Mouse (Mus musculus) intestine, embryonic 14.5 days (tissue): ENCODE data around the gene Npr1. TPM values are rescaled to one million over a fixed set of nuclear protein-coding genes. Genes with fewer than 3 reads are reported as not detected.
A peak's percentile ranks its signal among the peaks of the same experiment; 100 is the strongest.

Experiments
- ATAC-seq: fragments of 200-750 bp; cut with Nextera tagmentation; replicated peaks from 2 replicates; pipeline ENCODE4 v1.8.0; 2017; ENCODE audit warnings: low read depth, moderate number of reproducible peaks, moderate TSS enrichment, moderate library complexity; ENCODE audit not compliant: low FRiP score, low TSS enrichment
- DNase-seq: peaks from one replicate; pipeline ENCODE4 v3.0.0-alpha.2; 2018; ENCODE audit warnings: low spot score
- H3K27ac ChIP-seq: fragments of 300-500 bp; sonication (generic); 2 replicates; pipeline ENCODE4 v1.5.1; 2014; ENCODE audit warnings: low read depth, mild to moderate bottlenecking, control low read depth
- H3K27me3 ChIP-seq: fragments of 300-500 bp; sonication (generic); replicated peaks from 2 replicates; pipeline ENCODE4 v1.6.1; 2014; ENCODE audit warnings: low read length, control low read depth; ENCODE audit not compliant: control insufficient read depth, insufficient read depth
- H3K36me3 ChIP-seq: fragments of 300-500 bp; sonication (generic); 2 replicates; pipeline ENCODE4 v1.6.1; 2014; ENCODE audit warnings: low read length, control low read depth; ENCODE audit not compliant: control insufficient read depth, insufficient read depth
- H3K4me1 ChIP-seq: fragments of 300-500 bp; sonication (generic); replicated peaks from 2 replicates; pipeline ENCODE4 v1.6.1; 2014; ENCODE audit warnings: low read length, control low read depth, mixed read lengths; ENCODE audit not compliant: control insufficient read depth, insufficient read depth
- H3K4me2 ChIP-seq: fragments of 300-500 bp; sonication (generic); 2 replicates; pipeline ENCODE4 v1.6.1; 2014; ENCODE audit warnings: low read length
- H3K4me3 ChIP-seq: fragments of 300-500 bp; sonication (generic); 2 replicates; pipeline ENCODE4 v1.5.1; 2014; ENCODE audit warnings: low read depth, low read length, control low read depth, mixed read lengths
- H3K9ac ChIP-seq: fragments of 300-500 bp; sonication (generic); 2 replicates; pipeline ENCODE4 v1.6.1; 2014; ENCODE audit warnings: mild to moderate bottlenecking, low read length
- H3K9me3 ChIP-seq: fragments of 300-500 bp; sonication (generic); 2 replicates; pipeline ENCODE4 v1.6.1; 2016; ENCODE audit warnings: low read length, control low read depth; ENCODE audit not compliant: control insufficient read depth
- WGBS: fragments of 180-500 bp; shearing (Covaris S2); extraction: QIAGEN DNeasy Blood & Tissue Kit; methylation state at CpG from one replicate; pipeline ENCODE4 v1.1.7; 2014; 5-methylcytosine and 5-hydroxymethylcytosine counted together
- polyA plus RNA-seq: library from polyadenylated mRNA; unstranded; fragments of >200 nt; fragmentation: Nextera tagmentation; extraction: Ambion mirVana; gene quantifications from 2 replicates; pipeline ENCODE4 v1.2.1, GENCODE M21; 2014

The Npr1 gene
- polyA plus RNA-seq, 1 experiment from 2014 or later, result 5.3 TPM

DNA sequence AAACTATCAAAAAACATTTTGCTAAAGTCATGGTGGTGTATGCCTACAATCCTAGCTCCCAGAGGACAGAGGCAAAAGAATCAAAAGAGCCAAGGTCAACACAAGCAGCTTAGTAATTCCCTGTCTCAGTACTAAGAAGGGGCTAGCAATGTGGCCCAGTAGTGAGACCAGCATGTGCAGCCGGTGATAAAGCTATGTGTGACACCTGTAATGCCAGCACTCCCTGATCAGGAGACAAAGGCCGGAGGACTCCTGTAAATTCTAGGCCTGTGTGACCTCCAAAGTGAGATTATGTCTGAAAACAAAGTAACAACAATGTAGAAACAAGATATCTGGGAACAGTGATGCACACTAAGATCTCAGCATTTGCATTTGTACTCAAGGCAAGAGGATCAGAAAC, 40.2 kb downstream of the Npr1 start:
- Histone ChIP-seq H3K4me1 (0 out of 2 replicates have a peak, but pooled peaks cover 1% of the 10 kb centered on the region), H3K4me2 (no peak overlapping the region)
- WGBS, result 87% methylated on average over 2 of the region's 2 CpGs

DNA sequence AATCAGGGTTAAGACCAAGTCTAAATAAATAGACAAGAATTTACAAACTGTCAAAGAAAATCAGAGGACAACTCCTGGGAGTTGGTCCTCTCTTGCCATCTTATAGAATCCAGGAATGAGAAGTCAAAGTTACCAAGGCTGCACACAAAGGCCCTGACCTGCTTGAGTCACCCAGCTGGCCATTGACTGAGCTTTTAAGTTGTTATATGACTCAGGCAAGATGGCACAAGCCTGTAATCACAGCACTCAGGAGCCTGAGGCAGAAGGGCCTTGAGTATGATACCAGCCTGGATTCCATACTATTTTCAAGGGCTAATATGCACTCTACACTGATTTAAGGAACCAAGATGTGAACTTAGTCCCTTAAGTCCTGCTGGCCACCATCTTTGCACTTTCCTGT, 42.1 kb downstream of the Npr1 start:
- no peaks in the 10 kb centered on the region for H3K4me1 ChIP-seq
- H3K27me3 ChIP-seq, result no peaks in the 10 kb centered on the region
- H3K4me2 ChIP-seq, result no peak overlapping the region
- ATAC-seq, result no peak
- no peaks in the 10 kb centered on the region for H3K9me3 ChIP-seq
- no peak overlapping the region for H3K4me3 ChIP-seq
- H3K27ac ChIP-seq, result no peak overlapping the region
- peaks cover 56% of the 10 kb centered on the region for H3K36me3 ChIP-seq
- no peak for DNase-seq
- no peak overlapping the region for H3K9ac ChIP-seq

More for the DNA sequence above, 40.2 kb downstream of the Npr1 start:
- no peaks in the 10 kb centered on the region for H3K27me3 ChIP-seq
- no peak for DNase-seq
- no peaks in the 10 kb centered on the region for H3K9me3 ChIP-seq
- H3K27ac ChIP-seq, result no peak overlapping the region
- peaks cover 49% of the 10 kb centered on the region for H3K36me3 ChIP-seq
- H3K4me3 ChIP-seq, result no peak overlapping the region
- no peak overlapping the region for H3K9ac ChIP-seq
- ATAC-seq, result no peak

GRCm38 (mm10) chr3:90420696-90421095, 45.0 kb downstream of the Npr1 start:
- peaks cover 83% of the 10 kb centered on the region for H3K36me3 ChIP-seq
- 75% methylated on average over 6 of the region's 6 CpGs for WGBS
- H3K4me2 ChIP-seq, result no peak overlapping the region
- no peaks in the 10 kb centered on the region for H3K27me3 ChIP-seq
- no peak for DNase-seq
- H3K4me1 ChIP-seq, result no peaks in the 10 kb centered on the region
- H3K9me3 ChIP-seq, result no peaks in the 10 kb centered on the region
- H3K27ac ChIP-seq, result no peak overlapping the region
- H3K9ac ChIP-seq, result no peak overlapping the region
- no peak for ATAC-seq
- no peak overlapping the region for H3K4me3 ChIP-seq

DNA sequence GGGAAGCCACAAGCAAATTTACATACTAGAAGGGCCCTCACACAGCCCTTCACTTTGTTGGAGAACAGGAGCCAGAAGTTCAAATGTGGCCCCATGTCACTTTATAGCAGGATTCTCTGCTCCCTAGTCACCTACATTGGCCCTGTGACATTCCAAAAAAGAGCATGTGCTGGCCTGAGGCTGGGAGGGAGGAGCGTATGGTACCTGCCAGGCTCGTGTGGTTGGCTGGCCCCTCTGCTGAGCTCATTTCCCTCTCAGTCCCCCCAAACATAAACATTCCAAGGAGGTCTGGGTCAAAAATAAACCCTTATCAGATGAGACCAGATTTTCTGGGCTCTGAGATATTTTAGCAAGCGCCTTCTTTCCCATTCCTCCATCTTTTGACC, 52.7 kb downstream of the Npr1 start:
- Histone ChIP-seq H3K4me3 (no peak overlapping the region), H3K27ac (no peak overlapping the region), H3K4me1 (no peaks in the 10 kb centered on the region), H3K36me3 (peaks cover 93% of the 10 kb centered on the region), H3K9ac (no peak overlapping the region), H3K27me3 (no peaks in the 10 kb centered on the region), H3K4me2 (no peak overlapping the region), H3K9me3 (no peaks in the 10 kb centered on the region)
- 31% methylated on average over 3 of the region's 3 CpGs for WGBS
- DNase-seq (no peak), ATAC-seq (peak; percentile 61)

- Histone ChIP-seq H3K4me1 (no peaks in the 10 kb centered on the region), H3K36me3 (peaks cover 93% of the 10 kb centered on the region), H3K4me2 (no peak overlapping the region), H3K27ac (no peak overlapping the region), H3K4me3 (no peak overlapping the region), H3K9ac (no peak overlapping the region), H3K27me3 (no peaks in the 10 kb centered on the region), H3K9me3 (no peaks in the 10 kb centered on the region)
- 45% methylated on average over 5 of the region's 5 CpGs for WGBS
- no peak for ATAC-seq
- DNase-seq, result peak; percentile 85
Measured at GRCm38 (mm10) chr3:90412312-90413010, 53.2 kb downstream of the Npr1 start.

GRCm38 (mm10) chr3:90408721-90409120, 56.9 kb downstream of the Npr1 start:
- no peak for DNase-seq
- Histone ChIP-seq H3K4me1 (no peaks in the 10 kb centered on the region), H3K36me3 (peaks cover 94% of the 10 kb centered on the region), H3K27me3 (no peaks in the 10 kb centered on the region), H3K9ac (no peak overlapping the region), H3K9me3 (no peaks in the 10 kb centered on the region), H3K27ac (no peak overlapping the region), H3K4me2 (no peak overlapping the region), H3K4me3 (no peak overlapping the region)
- no peak for ATAC-seq
- 93% methylated on average over 3 of the region's 3 CpGs for WGBS

GRCm38 (mm10) chr3:90406414-90406813, 59.3 kb downstream of the Npr1 start:
- Histone ChIP-seq H3K4me1 (no peaks in the 10 kb centered on the region), H3K27me3 (no peaks in the 10 kb centered on the region), H3K4me3 (no peak overlapping the region), H3K9ac (no peak overlapping the region), H3K9me3 (no peaks in the 10 kb centered on the region), H3K4me2 (no peak overlapping the region), H3K36me3 (peaks cover 100% of the 10 kb centered on the region), H3K27ac (no peak overlapping the region)
- ATAC-seq, result no peak
- DNase-seq, result no peak
- WGBS, result 96% methylated on average over 5 of the region's 5 CpGs

DNA sequence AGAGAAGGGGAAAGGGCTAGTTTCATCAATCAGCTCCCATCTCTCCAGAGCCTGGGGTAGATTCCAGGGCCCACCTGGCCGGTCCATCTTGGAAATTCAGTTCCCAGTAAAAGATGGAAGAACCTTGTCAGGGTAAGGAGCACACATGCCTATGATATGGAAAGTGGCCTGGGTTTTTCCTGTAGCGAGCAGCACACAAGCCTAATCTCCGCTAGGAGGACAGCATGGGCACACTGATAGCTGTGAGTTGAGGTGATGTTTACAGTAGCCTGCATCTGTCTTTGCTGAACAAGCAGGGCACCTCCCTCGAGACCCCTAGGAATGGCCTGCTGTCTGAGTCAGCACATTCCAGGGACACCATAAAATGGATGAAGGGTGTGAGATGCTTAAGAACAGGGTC, 61.1 kb downstream of the Npr1 start:
- Histone ChIP-seq H3K27me3 (no peaks in the 10 kb centered on the region), H3K9ac (no peak overlapping the region), H3K27ac (no peak overlapping the region), H3K36me3 (peaks cover 100% of the 10 kb centered on the region), H3K4me2 (no peak overlapping the region), H3K4me1 (no peaks in the 10 kb centered on the region), H3K4me3 (no peak overlapping the region), H3K9me3 (no peaks in the 10 kb centered on the region)
- ATAC-seq (no peak), DNase-seq (no peak)
- WGBS, result 49% methylated on average over 4 of the region's 4 CpGs

- no peak for ATAC-seq
- Histone ChIP-seq H3K4me3 (no peak overlapping the region), H3K9me3 (no peaks in the 10 kb centered on the region), H3K27ac (no peak overlapping the region), H3K4me2 (no peak overlapping the region), H3K27me3 (no peaks in the 10 kb centered on the region), H3K4me1 (no peaks in the 10 kb centered on the region), H3K36me3 (peaks cover 100% of the 10 kb centered on the region), H3K9ac (no peak overlapping the region)
- 77% methylated on average over 3 of the region's 3 CpGs for WGBS
- no peak for DNase-seq
Measured at GRCm38 (mm10) chr3:90404121-90404520, 61.5 kb downstream of the Npr1 start.
